Mouse (Mus musculus) gastrocnemius, postnatal 36 days (tissue): ENCODE data around the gene Ncbp3. TPM values are rescaled to one million over a fixed set of nuclear protein-coding genes. Genes with fewer than 3 reads are reported as not detected.

Source experiments
- DNase-seq, 2 experiments: peaks; one replicate each; pipeline ENCODE4 v3.0.0; 2022
- intact Hi-C: fragments of 180-260 bp; cut with DNase I; formaldehyde crosslinking; loops from one replicate; pipeline ENCODE4 v1.15.1; 2025
- total RNA-seq, 2 experiments: library from RNA; stranded (reverse); gene quantifications; 2 replicates each; pipeline ENCODE4 v1.2.3; 2021

Gene Ncbp3
- total RNA-seq, 2 experiments from 2014 or later, result 2.6 to 2.9 TPM

GRCm38 (mm10) chr11:73111414-73111813, 63.8 kb downstream of the Ncbp3 start:
- DNase-seq, result no peak
- intact Hi-C loops, result no loop called here

GRCm38 (mm10) chr11:73126495-73126894, 78.9 kb downstream of the Ncbp3 start:
- DNase-seq, result no peak
- intact Hi-C loops, result no loop called here

- intact Hi-C loops, result no loop called here
- no peak for DNase-seq
These were observed 83.4 kb downstream of the Ncbp3 start for GRCm38 (mm10) chr11:73131020-73131419.

GRCm38 (mm10) chr11:73132999-73133398, 85.4 kb downstream of the Ncbp3 start:
- intact Hi-C loops, result no loop called here
- DNase-seq, result no peak

- intact Hi-C loops, result no loop called here
- no peak for DNase-seq
These were observed 86.6 kb downstream of the Ncbp3 start for GRCm38 (mm10) chr11:73134222-73134621.

GRCm38 (mm10) chr11:73136587-73136986, 89.0 kb downstream of the Ncbp3 start:
- no peak for DNase-seq
- intact Hi-C loops, result no loop called here

- intact Hi-C loops, result no loop called here
- no peak for DNase-seq
These were observed 89.5 kb downstream of the Ncbp3 start for GRCm38 (mm10) chr11:73137116-73137515.

- DNase-seq, result peak; percentile 85 to 86
- intact Hi-C loops, result loop anchor here (2.0 kb wide), 2 partner anchors 23 to 31 kb away; partner anchors contain the start of gene P2rx5
These were observed 90.3 kb downstream of the Ncbp3 start, which contains the start of gene Haspin for GRCm38 (mm10) chr11:73137591-73138501. Gene Haspin, minus strand, starts transcription at chr11:73138294.

Other genes with a start within 250 kb of the Ncbp3 start
- gene Atp2a3, start 86.6 kb upstream of the Ncbp3 start, total RNA-seq, result 1 to 10 TPM; 6.4 to 7.6 TPM
- under 1 TPM; 0.20 to 0.32 TPM for gene P2rx1, start 48.7 kb upstream of the Ncbp3 start, total RNA-seq
- 1 to 10 TPM in 1 of 2 experiments, under 1 TPM in 1; 0.71 to 1.2 TPM for gene Camkk1, start 28.8 kb upstream of the Ncbp3 start, total RNA-seq
- gene Itgae, start 42.8 kb downstream of the Ncbp3 start, total RNA-seq, result under 1 TPM; 0.07 to 0.13 TPM
- under 1 TPM; 0.15 to 0.18 TPM for gene Haspin, start 90.5 kb downstream of the Ncbp3 start, total RNA-seq
- gene P2rx5, start 112.6 kb downstream of the Ncbp3 start, total RNA-seq, result 1 to 10 TPM; 6.9 to 8.6 TPM
- 10 to 100 TPM; 74.4 to 90.9 TPM for gene Emc6, start 129.3 kb downstream of the Ncbp3 start, total RNA-seq
- gene Tax1bp3, start 129.3 kb downstream of the Ncbp3 start, total RNA-seq, result 10 to 100 TPM in 1 of 2 experiments, 1 to 10 TPM in 1; 9.3 to 10.5 TPM
- 1 to 10 TPM; 5.3 to 5.5 TPM for gene Ctns, start 151.3 kb downstream of the Ncbp3 start, total RNA-seq
- gene Shpk, start 151.7 kb downstream of the Ncbp3 start, total RNA-seq, result under 1 TPM; 0.47 to 0.69 TPM
- under 1 TPM; 0.15 TPM for gene Trpv1, start 186.5 kb downstream of the Ncbp3 start, total RNA-seq
- gene Trpv3, start 219.6 kb downstream of the Ncbp3 start, total RNA-seq, result not detected